Mouse (Mus musculus): ENCODE results near the gene Serinc2.
"Not testable (repeated sequence)": the region's sequence is repeated elsewhere in the genome, so short reads cannot be mapped to it uniquely, and the experiment has no call there.

Serinc2 gene

GRCm38 (mm10) chr4:130266601-130267000 lies 12.4 kb downstream of the Serinc2 start:
- no peak for DNase-seq (ENCODE audit: inconsistent age in 2 of 2, low spot score in 1 of 2)

DNA sequence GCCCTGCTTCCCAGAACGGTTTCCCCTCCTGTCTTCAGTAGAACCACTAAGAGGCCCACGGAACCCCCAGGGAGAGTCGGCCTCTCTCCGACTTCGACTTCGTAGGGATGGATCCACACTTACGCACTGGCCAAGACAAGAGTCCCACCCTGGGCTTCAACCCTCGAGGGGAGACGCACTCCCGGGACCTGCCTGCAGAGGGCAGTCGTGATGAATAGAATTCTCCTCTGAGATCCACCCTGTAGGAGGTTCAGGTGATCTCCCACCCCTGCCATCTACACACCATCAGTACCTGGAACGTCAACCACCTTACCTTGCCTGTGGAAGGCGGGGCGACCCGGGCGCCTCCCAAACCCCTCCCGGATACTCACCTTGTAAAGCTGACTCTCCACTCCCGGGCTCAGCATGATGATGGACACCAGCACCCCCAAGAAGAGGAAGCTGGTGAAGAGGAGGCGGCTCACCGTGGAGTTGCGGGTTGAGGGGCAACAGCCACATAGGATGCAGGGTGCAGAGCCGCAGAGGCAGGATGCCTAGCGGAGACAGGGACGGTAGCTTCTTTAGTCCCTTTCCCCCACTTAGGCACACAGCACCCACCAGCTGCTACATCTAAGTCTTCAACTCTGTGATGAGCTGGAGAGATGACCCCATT lies 14.2 kb downstream of the Serinc2 start:
- DNase-seq (ENCODE audit: inconsistent age in 2 of 2, low spot score in 1 of 2): peak; percentile 56 to 86

- no peak for DNase-seq (ENCODE audit: inconsistent age in 2 of 2, low spot score in 1 of 2)
Measured at GRCm38 (mm10) chr4:130264131-130264530, 14.9 kb downstream of the Serinc2 start.

DNA sequence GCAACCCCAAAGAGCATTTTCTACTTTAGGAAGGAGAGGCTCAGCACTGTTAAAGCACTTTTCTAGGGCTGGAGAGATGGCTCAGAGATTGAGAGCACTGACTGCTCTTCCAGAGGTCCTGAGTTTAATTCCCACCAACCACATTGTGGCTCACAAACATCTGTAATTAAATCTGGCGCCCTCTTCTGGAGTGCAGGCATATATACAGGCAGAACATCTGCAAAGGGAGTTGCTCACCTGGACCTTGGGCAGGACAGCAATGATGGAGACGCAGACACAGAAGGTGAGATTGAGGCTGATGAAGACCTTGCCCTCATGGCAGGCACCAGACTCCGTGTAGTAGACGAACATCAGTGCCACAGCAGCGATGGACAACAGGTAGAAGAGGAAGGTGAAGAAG lies 18.6 kb downstream of the Serinc2 start:
- peak in 1 of 2 experiments; percentile 63 for DNase-seq (ENCODE audit: inconsistent age in 2 of 2, low spot score in 1 of 2)

DNA sequence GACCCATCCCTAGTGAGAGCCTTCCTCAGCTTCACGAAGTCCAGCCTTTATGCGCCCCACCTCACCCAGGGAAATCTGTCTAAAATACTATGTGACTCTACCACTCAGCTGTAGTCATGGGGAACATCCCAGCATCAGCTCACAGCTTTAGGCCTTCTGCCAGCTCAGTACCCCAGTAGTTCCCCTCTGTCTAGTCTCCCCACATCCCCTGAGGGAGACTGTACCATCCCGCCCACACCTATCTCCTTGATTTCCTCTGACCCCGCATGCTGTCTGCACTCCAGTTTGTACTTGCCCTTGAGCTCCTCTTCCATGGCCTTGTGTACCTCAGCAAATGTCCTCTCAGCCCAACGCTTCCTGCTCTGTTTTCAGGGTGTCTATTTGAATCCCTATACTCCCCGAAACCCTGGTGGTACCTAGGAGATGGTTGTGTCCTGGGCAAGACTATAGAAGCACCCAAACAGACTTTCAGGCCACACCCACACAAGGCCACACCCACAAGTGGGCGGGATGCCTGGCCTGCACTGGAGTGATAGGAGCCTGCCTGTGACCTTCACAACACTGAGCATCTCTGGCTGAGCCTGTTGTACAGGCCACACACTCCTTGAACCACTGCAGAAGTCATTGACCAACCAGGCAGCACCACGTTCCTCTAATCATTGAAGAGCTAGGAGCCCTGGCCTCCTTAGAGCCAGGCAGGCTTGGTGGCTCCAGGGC lies 26.4 kb downstream of the Serinc2 start:
- peak; percentile 81 to 87 for DNase-seq (ENCODE audit: inconsistent age in 2 of 2, low spot score in 1 of 2)

DNA sequence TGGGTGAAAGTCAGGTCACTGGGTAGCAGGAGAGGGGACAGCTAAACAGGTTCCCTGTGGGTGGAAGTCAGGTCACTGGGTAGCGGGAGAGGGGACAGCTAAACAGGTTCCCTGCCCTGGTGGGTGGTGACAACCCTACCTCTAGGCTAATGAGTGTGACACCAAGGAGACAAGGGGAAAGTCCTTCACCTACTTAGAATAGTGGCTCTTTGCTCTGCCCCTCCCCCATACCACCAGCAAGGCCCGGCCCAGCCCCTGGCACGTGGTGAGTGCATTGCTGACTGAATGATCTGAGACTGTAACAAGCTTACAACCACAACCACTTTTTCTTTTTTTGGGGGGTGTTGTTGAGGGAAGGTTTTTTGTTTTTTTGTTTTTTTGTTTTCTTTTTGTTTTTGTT lies 27.2 kb downstream of the Serinc2 start:
- peak in 1 of 2 experiments; percentile 56 for DNase-seq (ENCODE audit: inconsistent age in 2 of 2, low spot score in 1 of 2)

- DNase-seq (ENCODE audit: inconsistent age in 2 of 2, low spot score in 1 of 2): no peak
Measured at GRCm38 (mm10) chr4:130251172-130251705, 27.8 kb downstream of the Serinc2 start.

- DNase-seq (ENCODE audit: inconsistent age in 2 of 2, low spot score in 1 of 2): no peak
Measured at GRCm38 (mm10) chr4:130248636-130249035, 30.4 kb downstream of the Serinc2 start.

DNA sequence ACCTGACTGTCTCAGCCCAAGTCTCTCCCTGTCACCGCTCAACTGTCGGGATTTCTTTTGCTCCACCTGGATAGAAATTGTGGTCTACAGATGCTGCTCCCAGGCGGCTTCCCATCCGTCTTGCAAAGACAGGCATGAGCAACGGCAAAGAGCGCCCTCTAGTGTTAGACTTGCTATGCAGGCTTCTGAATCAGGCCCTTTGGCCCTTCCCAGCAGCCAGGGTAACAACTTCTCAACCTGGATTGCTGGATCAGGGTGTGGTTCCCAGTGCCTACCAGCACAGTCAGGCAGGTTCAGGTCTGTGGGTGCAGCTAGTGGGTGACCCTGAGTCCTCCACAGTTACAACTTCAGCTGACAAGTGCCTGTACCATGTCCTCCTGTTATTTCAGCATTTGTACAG lies 32.9 kb downstream of the Serinc2 start:
- peak; percentile 77 to 93 for DNase-seq (ENCODE audit: inconsistent age in 2 of 2, low spot score in 1 of 2)

DNA sequence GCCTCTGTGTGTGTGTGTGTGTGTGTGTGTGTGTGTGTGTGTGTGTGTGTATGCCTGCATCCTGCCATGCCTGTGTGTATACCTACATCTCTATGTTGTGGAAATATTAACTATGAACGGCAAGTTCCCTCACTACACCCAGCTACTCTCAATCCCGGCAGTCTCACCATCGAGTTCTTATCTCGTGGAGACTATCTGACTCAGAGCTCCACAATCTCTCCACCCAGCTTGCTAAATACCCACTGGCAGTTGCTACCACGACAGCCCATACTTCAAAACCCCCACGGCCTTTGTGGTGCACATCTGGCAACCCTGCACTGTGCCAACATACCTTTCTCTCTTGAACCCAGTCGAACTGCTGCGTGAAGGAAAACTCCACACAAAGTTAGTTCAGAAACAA lies 34.3 kb downstream of the Serinc2 start:
- DNase-seq (ENCODE audit: inconsistent age in 2 of 2, low spot score in 1 of 2): no peak

GRCm38 (mm10) chr4:130243621-130244020 lies 35.4 kb downstream of the Serinc2 start:
- not testable (repeated sequence) for DNase-seq (ENCODE audit: inconsistent age in 2 of 2, low spot score in 1 of 2)

- no peak for DNase-seq (ENCODE audit: inconsistent age in 2 of 2, low spot score in 1 of 2)
Measured at GRCm38 (mm10) chr4:130242956-130243355, 36.0 kb downstream of the Serinc2 start.

GRCm38 (mm10) chr4:130240695-130241094 lies 38.3 kb downstream of the Serinc2 start:
- DNase-seq (ENCODE audit: inconsistent age in 2 of 2, low spot score in 1 of 2): no peak

DNA sequence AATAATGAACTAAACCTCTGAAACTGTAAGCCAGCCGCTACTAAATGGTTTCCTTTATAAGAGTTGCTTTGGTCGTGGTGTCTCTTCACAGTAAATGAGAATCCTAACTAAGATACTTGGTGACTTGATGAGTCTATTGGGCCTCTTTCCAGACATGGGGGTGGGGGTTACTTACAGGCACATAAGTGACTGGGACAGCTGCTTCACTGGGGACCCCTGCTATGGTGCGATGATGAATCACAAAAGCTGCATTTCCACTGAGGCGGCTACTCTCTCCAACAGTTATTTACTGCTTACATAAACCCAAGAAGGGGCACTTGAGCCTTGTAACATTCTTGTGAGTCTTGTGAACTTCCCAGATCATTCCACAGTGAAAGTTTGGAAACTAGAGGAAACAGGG lies 41.4 kb downstream of the Serinc2 start:
- no peak for DNase-seq (ENCODE audit: inconsistent age in 2 of 2, low spot score in 1 of 2)

DNA sequence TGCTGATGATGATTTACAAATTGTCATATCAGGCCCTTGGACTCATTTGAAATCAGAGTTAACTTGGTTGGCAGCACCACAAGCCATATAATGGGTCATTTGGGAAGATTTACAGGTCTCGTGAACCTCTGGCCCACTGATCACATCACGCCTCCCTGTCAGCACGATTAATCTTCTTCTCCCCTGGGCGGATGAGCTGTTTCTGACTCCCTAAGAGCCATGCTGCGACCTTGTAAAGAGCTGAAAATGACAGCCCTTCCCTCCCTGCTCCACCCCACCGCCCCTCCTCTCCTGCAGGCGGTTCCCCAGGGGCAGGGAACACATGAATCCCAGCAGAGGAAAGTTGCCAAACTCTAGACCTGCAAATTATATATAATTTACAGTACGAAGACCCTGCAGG lies 42.6 kb downstream of the Serinc2 start:
- DNase-seq (ENCODE audit: inconsistent age in 2 of 2, low spot score in 1 of 2): peak; percentile 76 to 82

DNA sequence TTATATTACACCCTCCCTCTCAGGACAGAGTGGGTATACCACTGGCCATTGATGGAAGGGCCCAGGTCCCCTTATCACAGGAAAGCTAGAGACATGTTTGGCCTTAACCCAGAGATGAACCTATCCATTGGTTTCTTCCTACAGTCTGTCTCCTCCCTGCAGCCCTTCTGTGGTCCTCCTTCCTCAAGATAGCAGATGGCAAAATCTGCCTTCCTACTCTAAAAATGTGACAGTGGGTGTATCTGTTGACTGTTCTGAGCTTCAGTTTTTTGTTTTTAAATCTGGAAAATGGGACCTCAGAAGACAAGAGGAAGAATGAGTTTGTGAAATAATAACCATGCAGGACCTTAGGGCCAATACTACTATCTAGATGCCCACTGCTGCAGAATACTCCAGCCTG lies 54.9 kb downstream of the Serinc2 start:
- DNase-seq (ENCODE audit: inconsistent age in 2 of 2, low spot score in 1 of 2): no peak

DNA sequence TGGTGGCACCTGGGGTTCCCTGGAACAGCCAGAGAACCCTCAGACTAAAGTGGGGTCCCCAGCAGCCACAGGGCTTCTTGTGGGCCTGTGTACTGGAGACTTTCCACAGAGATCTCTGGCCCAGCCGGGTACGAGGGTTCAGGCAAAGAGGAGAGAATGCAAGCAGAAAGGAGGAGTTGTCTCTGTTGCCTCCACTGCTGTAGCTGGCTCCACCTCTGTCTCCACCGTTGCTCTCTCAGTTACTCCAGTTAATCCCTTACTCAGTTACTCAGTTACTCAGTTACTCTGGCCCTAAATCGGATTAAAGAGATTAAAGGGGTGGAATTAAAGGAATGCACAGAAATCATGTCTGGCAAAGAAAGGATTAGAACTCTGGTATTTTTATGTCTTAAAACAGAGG lies 56.8 kb downstream of the Serinc2 start, which contains the start of gene Gm853:
Gm853 (minus strand) TSS at position 223 of the 400 bp plus-strand sequence.
- DNase-seq (ENCODE audit: inconsistent age in 2 of 2, low spot score in 1 of 2): no peak

GRCm38 (mm10) chr4:130220176-130220575 lies 58.8 kb downstream of the Serinc2 start:
- no peak for DNase-seq (ENCODE audit: inconsistent age in 2 of 2, low spot score in 1 of 2)

DNA sequence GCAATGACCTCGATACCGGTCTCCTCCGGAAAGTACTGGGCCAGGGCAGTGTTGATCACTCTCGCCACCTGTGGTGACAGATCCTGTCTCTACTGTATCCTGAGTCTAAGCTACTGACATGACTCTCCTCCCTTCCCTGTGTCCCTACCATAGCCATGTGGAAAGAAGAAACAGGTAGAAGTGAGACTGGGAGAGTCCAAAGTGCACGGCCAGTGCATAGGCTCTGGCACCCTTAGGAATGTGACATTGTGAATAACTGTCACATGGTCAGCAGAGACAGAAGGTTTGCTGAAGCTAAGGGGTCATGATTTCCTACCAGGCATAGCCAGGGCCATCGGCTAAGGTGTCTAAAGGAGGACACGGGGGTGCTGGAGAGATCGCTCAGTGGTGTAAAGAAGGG lies 63.6 kb downstream of the Serinc2 start:
- DNase-seq (ENCODE audit: inconsistent age in 2 of 2, low spot score in 1 of 2): no peak

DNA sequence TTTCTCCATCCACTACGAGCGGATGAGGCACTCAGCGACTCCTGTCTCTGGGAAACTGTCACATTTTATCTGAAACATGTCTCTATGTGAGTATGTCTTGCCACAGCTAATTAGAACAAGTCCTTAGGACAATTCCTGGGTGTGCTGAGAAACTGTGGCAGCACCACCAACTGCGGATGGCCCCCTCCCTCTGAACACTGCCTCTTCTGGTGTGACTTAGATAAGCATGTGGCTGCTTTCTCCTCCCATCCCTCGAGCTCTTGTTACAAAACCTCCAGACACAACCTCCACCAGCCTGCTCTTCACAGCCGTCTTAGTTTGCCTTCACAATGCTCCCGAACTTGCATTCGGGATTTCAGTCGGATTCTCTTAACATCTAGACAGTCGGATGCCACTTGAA lies 65.1 kb downstream of the Serinc2 start:
- no peak for DNase-seq (ENCODE audit: inconsistent age in 2 of 2, low spot score in 1 of 2)

DNA sequence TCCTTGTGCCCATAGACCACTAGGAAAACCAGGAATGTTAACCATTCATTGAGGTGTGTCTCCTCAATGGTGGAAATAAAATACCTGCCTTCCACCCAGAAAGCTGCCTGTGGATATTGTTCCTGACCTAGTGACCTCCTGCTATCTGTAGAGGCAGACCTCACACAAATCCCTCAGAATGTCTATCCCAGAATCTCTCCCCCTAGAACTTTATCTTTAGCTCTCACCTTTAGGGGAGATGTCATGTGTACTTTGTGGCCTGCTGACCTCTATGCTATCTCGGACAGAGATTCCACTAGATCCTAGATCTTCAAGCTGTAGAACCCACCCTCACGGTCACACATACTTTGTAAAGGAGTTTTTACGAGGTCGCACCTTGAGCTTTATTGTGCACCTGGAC lies 65.8 kb downstream of the Serinc2 start:
- no peak for DNase-seq (ENCODE audit: inconsistent age in 2 of 2, low spot score in 1 of 2)

GRCm38 (mm10) chr4:130212421-130212820 lies 66.6 kb downstream of the Serinc2 start:
- DNase-seq (ENCODE audit: inconsistent age in 2 of 2, low spot score in 1 of 2): no peak
